Mouse (Mus musculus): ENCODE results near the gene Mlst8. TPM values are rescaled to one million over a fixed set of nuclear protein-coding genes. Genes with fewer than 3 reads are reported as not detected.

Mlst8 gene
- 10 to 100 TPM in 1 of 2 experiments, 1 to 10 TPM in 1; 9.9 to 11.1 TPM for total RNA-seq (2021)
- long read RNA-seq, experiment 1, transcript Mlst8-201 (9 exons, 3,358 nt), result major isoform, 8 of 26 reads
- long read RNA-seq, experiment 1, partial matches to known transcripts, result 1 of 26 reads
- long read RNA-seq, experiment 1, other reads (novel, unspliced or antisense), result 13 of 26 reads
- long read RNA-seq, experiment 2, transcript Mlst8-201 (9 exons, 3,358 nt), result major isoform, 5 of 24 reads
- long read RNA-seq, experiment 2, transcript Mlst8-202 (9 exons, 3,340 nt), result major isoform, 5 of 24 reads
- long read RNA-seq, experiment 2, partial matches to known transcripts, result 0 of 24 reads
- long read RNA-seq, experiment 2, other reads (novel, unspliced or antisense), result 12 of 24 reads

GRCm38 (mm10) chr17:24478663-24479380 lies at the start of gene Mlst8:
Gene Mlst8 (minus strand): TSS chr17:24479078.
- DNase-seq (ENCODE audit: low spot score), result peak; percentile 98

- DNase-seq (ENCODE audit: low spot score), result no peak
Observed at GRCm38 (mm10) chr17:24528560-24528918, 49.7 kb upstream of the Mlst8 start.

- DNase-seq (ENCODE audit: low spot score), result peak; percentile 97
Observed at GRCm38 (mm10) chr17:24527723-24528559, 49.1 kb upstream of the Mlst8 start, which contains the start of gene Traf7. Gene Traf7 (minus strand): TSS chr17:24527938.

GRCm38 (mm10) chr17:24527315-24527714 lies 48.4 kb upstream of the Mlst8 start:
- DNase-seq (ENCODE audit: low spot score), result no peak

- DNase-seq (ENCODE audit: low spot score), result no peak
Observed at GRCm38 (mm10) chr17:24524734-24525133, 45.9 kb upstream of the Mlst8 start.

GRCm38 (mm10) chr17:24520450-24520849 lies 41.6 kb upstream of the Mlst8 start:
- no peak for DNase-seq (ENCODE audit: low spot score)

GRCm38 (mm10) chr17:24514270-24515257 lies 35.7 kb upstream of the Mlst8 start:
- DNase-seq (ENCODE audit: low spot score), result no peak

- DNase-seq (ENCODE audit: low spot score), result peak; percentile 35
Observed at GRCm38 (mm10) chr17:24513609-24514008, 34.7 kb upstream of the Mlst8 start.

- no peak for DNase-seq (ENCODE audit: low spot score)
Observed at GRCm38 (mm10) chr17:24507806-24508460, 29.1 kb upstream of the Mlst8 start.

- DNase-seq (ENCODE audit: low spot score), result no peak
Observed at GRCm38 (mm10) chr17:24507129-24507664, 28.3 kb upstream of the Mlst8 start.

GRCm38 (mm10) chr17:24506332-24507070 lies 27.6 kb upstream of the Mlst8 start:
- peak; percentile 46 for DNase-seq (ENCODE audit: low spot score)

GRCm38 (mm10) chr17:24505286-24505955 lies 26.5 kb upstream of the Mlst8 start:
- DNase-seq (ENCODE audit: low spot score), result no peak

- no peak for DNase-seq (ENCODE audit: low spot score)
Observed at GRCm38 (mm10) chr17:24504085-24504484, 25.2 kb upstream of the Mlst8 start.

- no peak for DNase-seq (ENCODE audit: low spot score)
Observed at GRCm38 (mm10) chr17:24502208-24502607, 23.3 kb upstream of the Mlst8 start.

- no peak for DNase-seq (ENCODE audit: low spot score)
Observed at GRCm38 (mm10) chr17:24496026-24496425, 17.1 kb upstream of the Mlst8 start.

- DNase-seq (ENCODE audit: low spot score), result no peak
Observed at GRCm38 (mm10) chr17:24495443-24495842, 16.6 kb upstream of the Mlst8 start.

GRCm38 (mm10) chr17:24494627-24495335 lies 15.9 kb upstream of the Mlst8 start:
- DNase-seq (ENCODE audit: low spot score), result peak; percentile 43

- DNase-seq (ENCODE audit: low spot score), result no peak
Observed at GRCm38 (mm10) chr17:24490399-24490798, 11.5 kb upstream of the Mlst8 start.

All from gastrocnemius, adult 18-20 months (tissue).